Mouse (Mus musculus) cortical plate, adult 2 months (tissue): Measurements from ENCODE around the gene Trim71.

Experiments
- CTCF ChIP-seq: fragments of 200-500 bp; IDR thresholded peaks from 2 replicates; pipeline ENCODE4 v1.5.1; 2011; ENCODE audit warnings: mild to moderate bottlenecking, control low read depth, low read length; ENCODE audit not compliant: insufficient read depth; ENCODE audit errors: extremely low read depth
- POLR2A ChIP-seq: fragments of 200-500 bp; IDR thresholded peaks from 2 replicates; pipeline ENCODE4 v1.6.1; 2011; ENCODE audit warnings: mild to moderate bottlenecking, low read length, control low read depth; ENCODE audit not compliant: insufficient read depth; ENCODE audit errors: extremely low read depth

GRCm38 (mm10) chr9:114564667-114565066, 498 bp upstream of the Trim71 start:
- TF ChIP-seq CTCF (no peak), POLR2A (no peak)
